8 mouse cellular contexts compared by ENCODE assay signal in genomic region chr4:133309948-133310347, GRCm38 (mm10). TPM values are rescaled to one million over a fixed set of nuclear protein-coding genes. Genes with fewer than 3 reads are reported as not detected.
DNase-seq lines count a peak whose midpoint lies in the region; ATAC-seq and TF ChIP-seq lines count a peak whose summit lies in the region.
"Had no signal": no experiment of that assay in that cellular context is flagged by ENCODE, and none has a peak within 500 bp of the region (broad histone marks: within the 10 kb centered on the region; RNA-seq: fewer than 3 reads in every experiment).

No protein-coding gene starts in this region.

- H3K27me3 ChIP-seq in E14TG2a.4 (ENCODE audit: insufficient read depth, low read length): no peaks in the 10 kb centered on the region
- no peaks in the 10 kb centered on the region for H3K27me3 ChIP-seq in spleen, adult 2 months (ENCODE audit: control insufficient read depth, insufficient read depth, low read length)

- peak; percentile 63 for ATAC-seq in granulocyte monocyte progenitor cell, adult 5-6 weeks (replicated peaks; ENCODE audit: poor library complexity, severe bottlenecking)
- ATAC-seq in megakaryocyte, adult 5-6 weeks (ENCODE audit: poor library complexity, severe bottlenecking): peak; percentile 82

- H3K27ac ChIP-seq in spleen, adult 2 months (ENCODE audit: insufficient read depth, low read length): no peak overlapping the region
- H3K27ac ChIP-seq: macrophage had no signal

- H3K36me3 ChIP-seq in E14TG2a.4 (ENCODE audit: insufficient read depth, low read length): peaks cover 69% of the 10 kb centered on the region
- peaks cover 2% of the 10 kb centered on the region; the same call in 1 of the 2 replicates for H3K36me3 ChIP-seq in spleen, adult 2 months (ENCODE audit: control insufficient read depth, insufficient read depth, low read length)

- TF ChIP-seq POLR2A in spleen, adult 2 months (IDR thresholded peaks at IDR 0.05; ENCODE audit: low read depth, low read length): no peak

- under 1% methylated on average over 3 of the region's 3 CpGs for WGBS in spleen, adult 2 months

- peak; percentile 99 for TF ChIP-seq CTCF in E14TG2a.4 (conservative IDR thresholded peaks at IDR 0.05; ENCODE audit: low read length)
- TF ChIP-seq CTCF in spleen, adult 2 months (IDR thresholded peaks at IDR 0.05; ENCODE audit: extremely low read depth, insufficient read depth, insufficient read length, insufficient replicate concordance): peak; percentile 98

- H3K9me3 ChIP-seq in E14TG2a.4 (ENCODE audit: low read length): no peaks in the 10 kb centered on the region

- H3K4me3 ChIP-seq in E14TG2a.4 (replicated peaks; ENCODE audit: low read length): no peak overlapping the region
- H3K4me3 ChIP-seq in spleen, adult 2 months (ENCODE audit: extremely low read depth, insufficient read depth, insufficient read length): no peak overlapping the region

- DNase-seq in R1 (ENCODE audit: low read depth, low spot score): peak; percentile 80
- DNase-seq in cerebellum, postnatal 36 days: peak; percentile 90
- peak; percentile 67 for DNase-seq in layer of hippocampus, adult 9-11 months
- peak in 1 of 2 experiments; percentile 80 for DNase-seq in spleen, adult 2 months (ENCODE audit: low read depth in 1 of 2, low spot score in 2 of 2)

- peaks cover 12% of the 10 kb centered on the region for H3K4me1 ChIP-seq in E14TG2a.4 (replicated peaks; ENCODE audit: low read depth, low read length)
- H3K4me1 ChIP-seq in spleen, adult 2 months (ENCODE audit: control insufficient read depth, insufficient read depth, insufficient read length): no peaks in the 10 kb centered on the region

RNA-seq across cellular contexts. Expression of gene Tmem222, which starts 32.4 kb away (rescaled TPM):
- total RNA-seq in granulocyte monocyte progenitor cell, adult 5-6 weeks (2014; fragmentation: Nextera tagmentation): 52.0 and 54.1 TPM in 2 replicates
- total RNA-seq in granulocyte monocyte progenitor cell, adult 5-6 weeks (2017): 16.0 and 20.0 TPM in 2 replicates
- total RNA-seq in megakaryocyte, adult 5-6 weeks (2015): 34.2 and 38.5 TPM in 2 replicates
- total RNA-seq in megakaryocyte, adult 5-6 weeks (2017): 13.3 and 15.0 TPM in 2 replicates
- polyA plus RNA-seq in spleen, adult 2 months (2012; rRNA removed): 58.0 and 61.0 TPM in 2 replicates

RNA-seq across cellular contexts. Expression of gene Wdtc1, which starts 43.3 kb away (rescaled TPM):
- total RNA-seq in granulocyte monocyte progenitor cell, adult 5-6 weeks (2014; fragmentation: Nextera tagmentation): 10.2 and 10.7 TPM in 2 replicates
- 7.2 and 9.1 TPM in 2 replicates for total RNA-seq in granulocyte monocyte progenitor cell, adult 5-6 weeks (2017)
- 16.5 and 18.5 TPM in 2 replicates for total RNA-seq in megakaryocyte, adult 5-6 weeks (2015)
- 11.6 and 14.1 TPM in 2 replicates for total RNA-seq in megakaryocyte, adult 5-6 weeks (2017)
- 33.0 and 33.3 TPM in 2 replicates for polyA plus RNA-seq in spleen, adult 2 months (2012; rRNA removed)

RNA-seq across cellular contexts. Expression of gene Sytl1, which starts 47.0 kb away (rescaled TPM):
- total RNA-seq in granulocyte monocyte progenitor cell, adult 5-6 weeks (2014; fragmentation: Nextera tagmentation): 1.8 and 6.1 TPM in 2 replicates
- total RNA-seq in granulocyte monocyte progenitor cell, adult 5-6 weeks (2017): 2.2 and 2.6 TPM in 2 replicates
- 1.9 and 2.5 TPM in 2 replicates for total RNA-seq in megakaryocyte, adult 5-6 weeks (2015)
- total RNA-seq in megakaryocyte, adult 5-6 weeks (2017): 2.1 and 3.7 TPM in 2 replicates
- 6.8 and 7.1 TPM in 2 replicates for polyA plus RNA-seq in spleen, adult 2 months (2012; rRNA removed)
- polyA plus RNA-seq: macrophage had no signal

RNA-seq across cellular contexts. Expression of gene Slc9a1, which starts 59.6 kb away (rescaled TPM):
- 17.4 and 22.1 TPM in 2 replicates for total RNA-seq in granulocyte monocyte progenitor cell, adult 5-6 weeks (2014; fragmentation: Nextera tagmentation)
- total RNA-seq in granulocyte monocyte progenitor cell, adult 5-6 weeks (2017): 9.9 and 14.6 TPM in 2 replicates
- total RNA-seq in megakaryocyte, adult 5-6 weeks (2015): 20.3 and 23.1 TPM in 2 replicates
- 11.0 and 11.6 TPM in 2 replicates for total RNA-seq in megakaryocyte, adult 5-6 weeks (2017)
- polyA plus RNA-seq in spleen, adult 2 months (2012; rRNA removed): 39.4 and 46.9 TPM in 2 replicates
